Mouse (Mus musculus): ENCODE results near the gene Kifc3.

GRCm38 (mm10) chr8:95126497-95126896 is 76.1 kb downstream of the Kifc3 start:
- no peak for TF ChIP-seq CTCF (IDR thresholded peaks at IDR 0.05; ENCODE audit: extremely low read depth, insufficient read length, insufficient replicate concordance, low read depth, low read length)
- TF ChIP-seq POLR2A (IDR thresholded peaks at IDR 0.05; ENCODE audit: low read depth, low read length) = no peak

All from small intestine, adult 2 months (tissue).